Mouse (Mus musculus) 416B (cell line): Measurements from ENCODE around the gene Zbtb17.
A peak's percentile ranks its signal among the peaks of the same experiment; 100 is the strongest.

ENCODE experiments used
- DNase-seq: peaks from one replicate; pipeline ENCODE4 v3.0.0; 2011; ENCODE audit warnings: low read depth

The Zbtb17 gene

DNA sequence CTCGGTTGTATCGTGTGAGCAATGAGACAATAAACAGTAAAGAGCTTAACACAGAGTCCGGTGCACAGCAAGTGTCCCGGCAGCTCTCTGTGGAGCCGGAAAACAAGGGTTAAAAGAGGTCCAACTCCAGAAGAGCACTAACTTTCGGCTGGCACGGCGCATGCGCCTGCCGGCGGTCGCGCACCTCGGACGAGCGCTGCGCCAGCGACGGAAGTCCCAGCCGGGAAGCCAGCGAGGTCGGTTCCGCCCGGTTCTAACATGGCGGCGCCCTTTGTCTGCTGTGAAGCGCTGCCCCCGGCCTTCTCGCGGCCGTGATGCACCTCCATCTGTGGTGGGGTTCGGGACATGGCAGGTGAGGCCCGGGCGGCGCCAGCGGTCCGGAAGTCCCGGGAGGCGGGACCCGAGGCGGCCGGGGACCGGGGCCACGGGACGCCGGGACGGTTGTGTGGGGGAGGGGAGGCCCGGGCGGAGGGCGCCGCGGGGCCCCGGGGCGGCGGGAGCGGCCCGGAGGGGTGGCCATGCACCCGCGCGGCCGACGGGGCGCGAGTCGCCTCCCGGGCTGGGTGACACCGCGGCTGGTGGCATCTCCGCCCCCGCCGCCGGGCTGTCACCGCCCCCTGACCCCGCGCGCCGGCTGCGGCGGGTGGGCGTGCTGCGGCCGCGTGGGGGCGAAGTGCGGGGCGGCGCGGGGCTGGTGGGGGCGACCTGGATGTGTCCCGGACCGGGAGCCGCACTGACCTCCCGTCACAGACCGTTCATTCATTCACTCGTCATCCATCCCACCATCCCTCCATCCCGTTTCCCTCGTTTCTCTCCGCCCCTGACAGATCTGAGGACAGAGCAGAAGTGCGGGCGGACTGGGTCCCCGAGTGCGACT is at the start of gene Zbtb17:
Gene Zbtb17 (plus strand): TSS at position 204 of the 877 bp plus-strand sequence.
- DNase-seq: peak; percentile 87

DNA sequence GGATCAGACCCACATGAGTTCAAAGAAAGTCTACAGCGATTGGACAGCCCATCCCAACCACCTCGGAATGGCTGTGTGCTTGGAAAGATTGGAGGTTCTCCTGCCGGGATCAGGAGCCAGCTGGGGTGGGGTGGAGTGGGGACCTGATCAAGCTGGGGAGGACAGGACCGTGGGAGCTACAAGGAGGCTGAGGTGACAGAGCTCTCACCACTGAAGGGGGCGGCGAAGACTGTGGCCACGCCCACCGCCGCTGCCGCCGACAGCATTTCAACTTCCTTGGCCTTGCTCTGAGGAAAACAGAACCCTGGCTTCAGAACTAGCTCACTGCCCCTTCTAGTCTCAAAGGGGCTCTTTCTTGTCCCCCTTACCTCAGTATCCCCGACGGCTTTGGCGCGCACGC is 49.7 kb upstream of the Zbtb17 start:
- no peak for DNase-seq

DNA sequence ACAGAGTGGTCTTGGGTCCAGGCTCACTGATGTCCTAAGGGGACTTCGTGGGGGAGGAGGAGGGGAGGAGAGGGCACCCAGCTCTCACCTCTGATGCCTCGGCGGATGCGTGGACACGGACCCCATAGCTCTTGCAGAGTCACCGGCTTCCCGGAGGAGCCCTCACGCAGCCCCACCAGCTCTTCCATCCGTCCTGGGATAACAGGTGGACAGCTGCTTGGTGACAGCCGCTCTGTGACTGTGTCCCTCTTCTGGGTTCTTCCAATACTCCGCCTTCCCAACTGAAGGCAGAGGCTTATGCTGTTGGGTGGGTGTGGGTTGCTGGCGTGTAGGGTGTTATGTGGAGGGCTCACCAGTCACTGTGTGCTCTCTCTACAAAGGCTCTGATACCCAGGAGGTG is 46.6 kb upstream of the Zbtb17 start:
- no peak for DNase-seq

DNA sequence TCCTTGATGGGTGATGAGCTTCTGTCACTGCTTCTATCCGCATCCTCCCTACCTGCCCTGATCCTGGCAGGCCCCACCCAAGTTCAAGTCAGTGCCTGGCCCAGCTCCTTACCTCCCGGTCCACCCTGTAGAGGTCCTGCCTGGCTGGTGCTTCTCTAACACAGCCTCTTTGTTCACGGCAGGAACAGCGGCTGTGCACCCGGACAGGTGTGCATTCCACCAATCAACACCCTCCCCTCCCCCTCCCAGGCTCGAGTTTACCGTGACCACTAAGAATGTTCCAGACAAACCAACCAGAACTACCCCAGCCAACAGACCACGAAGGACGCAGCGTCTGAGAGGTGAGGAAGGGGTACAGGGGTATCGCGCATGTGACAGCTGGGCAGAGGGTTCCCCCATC is 45.9 kb upstream of the Zbtb17 start, which contains the start of gene Clcnka:
Gene Clcnka (minus strand): TSS at position 180 of the 400 bp plus-strand sequence.
- no peak for DNase-seq

DNA sequence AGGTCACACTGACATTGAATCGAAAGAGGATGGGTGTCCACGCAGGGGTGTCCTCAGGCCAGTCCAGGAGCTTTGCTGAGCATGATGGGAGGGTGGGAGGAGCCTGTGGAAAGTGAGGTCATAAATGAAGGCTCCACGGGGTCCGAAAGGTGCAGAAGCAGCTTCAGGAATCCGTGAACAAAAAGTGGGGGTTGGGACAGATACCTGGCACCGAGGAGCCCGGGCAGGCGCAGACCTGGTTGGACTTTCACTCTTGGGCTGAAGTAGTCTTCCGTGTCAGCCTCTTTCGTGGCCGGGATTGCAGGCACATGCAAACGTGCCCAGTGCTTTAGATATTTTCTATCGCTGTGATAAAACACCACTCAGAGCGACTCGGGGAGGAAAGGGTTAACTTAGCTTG is 44.3 kb upstream of the Zbtb17 start:
- no peak for DNase-seq

DNA sequence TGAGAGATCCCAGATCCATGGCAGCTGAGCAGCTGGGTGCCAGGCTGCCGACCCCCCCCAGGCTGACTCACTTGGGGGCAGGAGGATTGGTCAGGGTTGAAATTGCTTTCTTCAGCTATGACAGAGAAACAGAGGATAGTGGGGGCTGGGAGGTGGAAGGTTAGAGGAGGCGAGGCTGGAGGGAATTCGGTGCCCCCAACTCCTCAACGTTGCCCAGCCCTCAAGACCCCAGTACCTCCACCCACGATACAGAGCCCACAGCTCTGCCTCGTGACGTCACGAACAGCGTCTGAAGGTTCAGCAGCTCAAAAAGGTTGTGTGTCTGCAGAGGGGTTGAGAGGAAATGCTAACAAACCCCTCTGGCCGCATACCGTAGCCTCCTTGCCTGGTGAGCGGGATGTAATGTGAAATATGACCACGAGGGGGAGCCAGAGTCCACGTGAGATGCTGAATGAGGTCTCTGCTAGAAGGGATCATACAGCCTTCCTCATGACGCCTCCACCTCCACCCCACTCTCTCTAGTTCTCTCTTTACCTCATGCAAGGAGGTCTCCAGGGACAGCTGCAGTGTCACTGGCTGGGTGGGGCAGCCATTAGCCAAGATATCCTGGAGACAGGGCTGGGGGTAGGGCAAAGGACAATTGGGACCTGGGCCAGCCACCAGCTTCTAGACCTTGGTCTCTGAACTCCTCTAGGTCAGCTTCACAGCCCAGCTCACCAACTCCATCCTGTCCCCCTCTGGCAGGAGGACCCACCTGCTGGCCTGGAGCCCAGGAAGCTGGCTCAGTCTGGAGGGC is 39.7 kb upstream of the Zbtb17 start:
- peak; percentile 80 for DNase-seq

DNA sequence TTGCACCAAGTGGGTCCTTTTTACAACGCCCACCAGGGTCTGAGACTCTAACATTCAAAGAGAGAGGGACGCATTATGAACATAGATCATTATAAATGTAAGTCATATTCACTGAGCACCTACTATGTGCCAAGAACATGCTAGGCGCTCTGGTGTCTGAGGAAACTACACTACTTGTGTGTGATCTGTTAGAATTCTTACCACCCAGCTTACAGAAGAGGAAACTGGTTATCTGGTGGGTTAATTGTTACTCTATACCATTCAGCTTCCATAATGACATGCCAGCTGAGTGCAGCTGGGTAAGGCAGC is 39.2 kb upstream of the Zbtb17 start:
- no peak for DNase-seq

DNA sequence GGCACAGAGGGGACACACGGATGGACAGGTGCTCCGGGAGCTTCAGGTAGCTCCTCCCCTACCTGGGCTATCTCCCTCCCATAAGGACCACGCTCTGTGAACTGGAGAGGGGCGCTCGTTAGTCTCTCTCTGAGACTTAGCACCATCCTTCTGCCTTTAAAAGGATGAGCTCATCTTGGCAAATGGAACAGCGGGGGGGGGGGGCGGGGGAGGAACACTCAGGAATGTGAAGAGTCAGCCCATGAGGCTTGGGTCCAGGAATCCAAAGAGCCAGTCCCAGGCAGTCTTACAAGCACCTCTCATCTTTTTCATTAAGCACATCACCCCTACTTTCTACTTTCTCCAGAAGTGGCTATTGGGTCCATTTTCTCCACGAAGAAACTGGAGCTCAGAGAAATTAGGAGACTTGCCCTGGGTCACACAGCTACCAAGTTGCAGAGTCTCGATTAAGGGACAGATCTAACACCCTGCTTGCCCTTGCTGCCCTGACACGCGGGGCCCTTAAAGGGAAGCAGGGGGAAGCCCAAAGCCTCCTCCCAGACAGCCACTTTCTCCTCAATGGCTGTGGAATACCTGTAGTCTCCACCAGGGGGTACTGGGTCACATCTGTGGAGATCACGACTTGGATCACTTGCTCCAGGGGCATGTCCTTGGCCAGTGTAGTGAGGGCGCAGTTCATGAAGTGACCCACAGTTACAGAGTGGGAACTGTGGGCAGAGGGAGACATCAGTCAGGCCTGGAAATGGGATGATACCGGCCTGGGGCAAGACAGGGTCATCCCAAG is 37.7 kb upstream of the Zbtb17 start:
- DNase-seq: peak; percentile 75

DNA sequence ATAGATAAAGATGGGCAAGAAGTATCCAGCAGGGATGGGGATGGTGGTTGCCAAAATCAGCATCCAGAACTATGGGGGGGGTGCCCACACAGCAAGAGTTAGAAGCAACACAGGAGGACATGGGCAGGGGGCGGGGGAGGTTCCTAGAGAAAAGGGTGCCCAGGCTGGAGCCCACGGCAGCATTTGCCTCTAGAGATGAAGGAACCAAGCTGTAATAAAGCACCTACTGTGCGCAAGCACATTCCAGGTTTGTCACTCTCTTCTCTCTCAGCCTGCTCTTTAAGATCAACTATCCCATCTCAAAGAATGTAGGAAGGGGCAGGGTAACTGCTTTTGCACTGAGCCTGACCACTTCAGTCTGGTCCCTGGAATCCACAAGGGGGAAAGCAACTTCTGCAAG is 35.9 kb upstream of the Zbtb17 start:
- no peak for DNase-seq

DNA sequence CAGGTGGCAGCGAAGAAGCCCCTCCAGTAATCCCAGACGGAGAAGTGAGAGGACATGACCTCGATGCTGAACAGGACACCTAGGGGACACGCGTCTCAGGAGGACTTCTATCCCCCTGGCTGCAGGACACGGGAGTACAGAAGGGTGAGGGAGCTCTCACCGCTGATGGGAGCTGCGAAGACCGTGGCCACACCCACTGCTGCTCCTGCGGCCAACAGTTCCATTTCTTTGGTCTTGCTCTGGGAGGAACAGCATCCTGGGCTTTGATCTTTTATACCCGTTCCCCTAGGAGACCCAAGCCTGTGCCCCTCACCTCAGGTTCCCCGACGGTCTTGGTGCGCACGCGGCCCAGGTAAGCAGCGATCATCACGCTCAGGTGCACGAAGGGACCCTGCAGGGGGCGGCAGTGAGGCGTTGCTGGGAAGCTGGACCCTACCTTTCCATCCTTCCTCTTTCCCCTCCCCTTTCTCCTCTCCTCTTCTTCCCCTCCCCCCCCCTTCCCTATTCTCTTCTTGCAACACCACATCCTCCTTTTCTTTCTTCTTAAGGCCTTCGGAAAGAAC is 32.9 kb upstream of the Zbtb17 start:
- no peak for DNase-seq

DNA sequence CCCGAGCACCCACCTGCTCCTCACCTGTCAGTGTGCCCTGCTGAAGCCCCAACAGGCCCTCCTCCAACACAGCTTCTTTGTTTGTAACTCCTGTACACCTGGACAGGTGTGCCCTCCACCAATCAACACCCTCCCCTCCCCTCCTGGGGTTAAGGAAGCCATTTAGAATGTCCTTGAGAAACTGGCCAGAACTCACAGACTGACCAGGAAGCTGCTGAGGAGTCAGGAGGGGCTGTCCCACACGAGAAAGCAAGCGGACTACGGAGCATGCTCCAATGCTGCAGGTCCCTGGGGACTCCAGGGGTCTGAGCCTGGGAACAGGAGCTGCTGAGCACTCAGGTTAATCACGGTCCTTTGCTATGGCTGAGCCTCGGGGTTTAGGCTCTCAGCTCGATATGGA is 28.5 kb upstream of the Zbtb17 start, which contains the start of gene Clcnkb:
Gene Clcnkb (minus strand): TSS at position 91 of the 400 bp plus-strand sequence.
- DNase-seq: no peak

DNA sequence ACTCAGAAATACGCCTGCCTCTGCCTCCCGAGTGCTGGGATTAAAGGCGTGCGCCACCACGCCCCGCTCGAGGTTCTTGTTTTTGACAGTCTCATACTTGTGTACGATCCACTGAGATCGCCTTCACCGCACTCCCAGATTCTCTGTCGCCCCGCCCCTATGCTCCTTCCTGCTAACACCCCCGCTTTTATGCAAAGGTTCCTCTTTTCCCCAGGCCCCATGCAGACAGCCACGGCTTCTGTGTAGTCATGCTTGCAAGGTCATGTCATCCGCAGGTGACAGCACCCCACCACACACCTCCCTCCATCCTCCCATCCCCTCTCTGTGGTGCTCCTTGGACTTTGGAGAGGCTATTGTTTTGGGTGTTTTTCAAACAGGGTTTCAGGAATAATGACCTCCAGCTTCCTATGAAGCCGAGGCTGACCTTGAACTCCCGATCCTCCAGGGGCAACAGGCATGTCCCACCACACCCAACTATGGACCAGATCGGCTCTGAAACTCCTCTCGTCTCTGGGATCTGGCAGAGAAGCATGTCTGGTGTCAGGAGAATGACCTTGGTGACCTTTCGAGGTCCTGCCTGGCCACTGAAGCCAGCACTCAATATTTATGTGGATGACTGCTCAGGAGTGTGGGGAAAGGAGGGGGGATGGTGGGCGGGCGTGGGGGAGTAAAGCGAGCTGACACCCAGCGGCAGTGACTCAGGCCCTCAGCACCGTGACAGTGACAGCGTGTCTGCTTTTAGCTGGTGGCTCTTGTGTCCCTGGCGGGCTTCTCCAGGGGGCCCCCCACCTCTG is 24.9 kb upstream of the Zbtb17 start:
- peak; percentile 85 for DNase-seq

DNA sequence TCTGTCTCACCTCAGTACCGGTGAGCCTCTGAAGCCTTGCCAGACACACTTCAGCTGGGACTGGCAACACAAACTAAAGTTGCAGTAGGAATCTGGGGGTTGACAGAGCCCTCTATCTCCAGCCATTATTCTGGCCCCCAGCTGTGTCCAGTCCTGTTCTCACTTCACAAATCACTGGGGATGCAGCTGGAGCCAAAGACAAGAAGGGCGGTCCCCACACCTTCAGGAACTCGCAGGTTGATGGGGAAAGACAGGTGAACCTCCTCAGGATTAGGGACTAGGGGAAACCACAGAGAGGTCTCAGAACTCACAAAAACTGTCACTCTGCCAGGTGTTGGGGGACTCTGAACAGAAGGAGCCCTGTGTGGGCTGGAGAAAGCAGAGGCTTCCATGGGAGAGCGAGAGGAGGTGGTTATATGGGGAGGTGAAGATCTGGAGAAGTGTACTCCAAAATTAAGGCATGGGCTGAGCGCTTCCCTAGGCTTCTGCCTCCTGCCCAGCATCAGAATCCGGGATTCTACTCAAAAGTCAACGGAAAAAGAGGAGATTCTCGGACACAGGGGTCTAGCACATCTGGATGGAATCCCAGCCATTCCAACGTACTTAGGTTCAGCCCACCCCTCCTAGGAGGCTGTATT is 24.1 kb upstream of the Zbtb17 start, which contains the start of gene Hspb7:
Gene Hspb7 (plus strand): TSS at position 588 of the 638 bp plus-strand sequence.
- DNase-seq: no peak

DNA sequence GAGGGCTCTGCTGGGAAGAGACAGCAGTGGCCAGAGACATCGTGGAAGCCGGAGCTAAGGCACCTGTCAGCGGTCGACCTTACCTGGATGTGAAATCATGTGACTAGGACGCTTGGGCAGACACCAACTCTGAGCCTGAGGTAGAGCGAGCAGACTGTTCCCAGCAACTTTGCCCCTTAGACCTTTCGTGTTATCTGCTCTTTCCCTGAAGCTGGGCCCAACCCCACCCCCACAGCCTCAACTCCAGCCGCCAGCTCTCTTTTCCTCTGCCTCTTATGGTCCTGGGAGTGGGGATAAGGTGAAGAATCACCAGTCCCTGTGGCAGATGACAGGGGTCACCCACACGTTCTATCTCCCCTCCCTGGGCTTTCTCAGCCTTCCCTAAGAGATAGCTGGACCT is 23.6 kb upstream of the Zbtb17 start:
- no peak for DNase-seq

DNA sequence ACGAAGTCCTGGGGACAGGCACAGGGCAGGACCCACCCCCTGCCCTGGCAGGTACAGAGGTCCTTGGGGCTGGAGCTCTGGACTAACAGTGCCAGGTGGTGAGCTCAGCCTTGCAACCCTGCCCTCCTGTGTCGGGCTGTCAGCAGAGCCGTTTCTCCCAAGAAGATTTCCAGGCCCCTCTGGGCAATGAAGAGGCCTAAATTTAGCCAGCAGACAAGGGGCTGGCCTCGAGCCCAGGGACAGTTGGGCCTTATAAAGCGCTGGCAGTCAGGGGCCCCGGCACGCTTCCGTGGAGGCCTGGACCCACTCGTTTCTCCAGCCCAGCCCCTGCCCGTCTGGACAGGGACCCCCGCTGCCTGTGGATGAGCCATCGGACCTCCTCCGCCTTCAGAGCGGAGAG is 23.0 kb upstream of the Zbtb17 start:
- no peak for DNase-seq

DNA sequence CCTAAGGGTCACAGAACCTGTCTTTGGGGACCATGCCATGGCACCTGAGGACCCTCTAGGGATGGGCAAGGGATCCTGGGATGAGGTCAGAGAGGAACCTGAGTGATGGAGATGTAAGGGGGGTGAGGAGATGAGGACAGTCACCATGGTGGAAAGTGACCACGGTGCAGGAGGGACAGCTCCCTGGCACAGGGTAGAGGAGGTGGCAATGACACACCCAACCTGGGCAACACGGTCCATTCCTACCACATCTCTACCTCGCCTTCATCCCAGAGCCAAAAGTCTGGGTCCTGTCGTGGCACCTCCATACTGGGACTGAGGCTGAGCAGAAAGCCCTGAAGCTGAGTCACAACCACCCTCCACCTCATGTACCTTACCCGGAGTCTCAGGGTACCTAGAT is 21.6 kb upstream of the Zbtb17 start:
- DNase-seq: no peak

DNA sequence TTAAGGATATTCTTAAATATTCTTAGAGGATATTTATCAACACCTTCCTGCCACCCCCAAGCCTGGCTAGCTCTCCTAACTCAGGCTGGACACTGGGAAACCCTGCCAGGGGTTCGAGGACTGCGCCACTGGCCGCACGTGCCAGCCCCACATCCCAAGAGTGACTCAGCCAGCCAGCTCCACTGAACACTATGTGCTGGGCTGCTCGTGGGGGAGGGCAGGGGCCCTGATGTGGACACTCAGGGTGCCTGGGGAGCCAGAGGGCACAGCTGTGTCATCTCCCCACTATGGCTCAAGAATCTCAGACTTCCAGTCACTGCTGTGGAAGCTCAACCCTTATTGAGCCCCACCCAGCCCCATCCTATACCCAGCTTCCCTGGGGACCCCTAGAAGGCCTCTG is 21.2 kb upstream of the Zbtb17 start:
- DNase-seq: no peak

DNA sequence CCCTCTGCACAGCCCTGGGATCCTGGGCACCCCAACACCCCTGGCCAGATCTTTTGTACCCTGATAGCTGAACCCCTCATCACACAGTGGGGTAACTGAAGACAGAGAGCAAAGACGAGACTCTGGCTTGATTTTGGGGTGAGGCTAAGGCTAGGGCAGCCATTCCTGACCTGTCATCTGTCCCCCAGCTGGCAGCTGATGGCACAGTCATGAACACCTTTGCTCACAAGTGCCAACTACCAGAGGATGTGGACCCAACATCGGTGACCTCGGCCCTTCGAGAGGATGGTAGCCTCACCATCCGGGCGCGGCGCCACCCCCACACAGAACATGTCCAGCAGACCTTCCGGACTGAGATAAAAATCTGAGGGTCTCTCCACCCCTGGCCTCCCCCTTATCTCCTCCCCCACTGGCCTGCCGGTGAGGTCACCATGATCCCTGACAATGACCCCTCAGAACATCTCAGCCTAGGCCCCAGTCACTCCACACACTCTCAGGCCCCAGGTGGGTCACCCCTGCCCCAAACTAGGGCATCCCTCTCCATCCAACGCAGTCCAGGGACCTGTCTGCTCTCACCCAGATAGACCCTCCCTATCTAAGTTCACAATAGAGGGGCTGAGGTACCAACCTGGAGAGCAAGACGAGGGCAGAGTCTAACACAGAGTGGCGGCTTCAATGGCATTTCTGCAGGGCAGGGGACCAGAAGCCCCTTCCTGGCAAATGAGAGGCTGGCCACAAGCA is 20.6 kb upstream of the Zbtb17 start:
- DNase-seq: no peak

DNA sequence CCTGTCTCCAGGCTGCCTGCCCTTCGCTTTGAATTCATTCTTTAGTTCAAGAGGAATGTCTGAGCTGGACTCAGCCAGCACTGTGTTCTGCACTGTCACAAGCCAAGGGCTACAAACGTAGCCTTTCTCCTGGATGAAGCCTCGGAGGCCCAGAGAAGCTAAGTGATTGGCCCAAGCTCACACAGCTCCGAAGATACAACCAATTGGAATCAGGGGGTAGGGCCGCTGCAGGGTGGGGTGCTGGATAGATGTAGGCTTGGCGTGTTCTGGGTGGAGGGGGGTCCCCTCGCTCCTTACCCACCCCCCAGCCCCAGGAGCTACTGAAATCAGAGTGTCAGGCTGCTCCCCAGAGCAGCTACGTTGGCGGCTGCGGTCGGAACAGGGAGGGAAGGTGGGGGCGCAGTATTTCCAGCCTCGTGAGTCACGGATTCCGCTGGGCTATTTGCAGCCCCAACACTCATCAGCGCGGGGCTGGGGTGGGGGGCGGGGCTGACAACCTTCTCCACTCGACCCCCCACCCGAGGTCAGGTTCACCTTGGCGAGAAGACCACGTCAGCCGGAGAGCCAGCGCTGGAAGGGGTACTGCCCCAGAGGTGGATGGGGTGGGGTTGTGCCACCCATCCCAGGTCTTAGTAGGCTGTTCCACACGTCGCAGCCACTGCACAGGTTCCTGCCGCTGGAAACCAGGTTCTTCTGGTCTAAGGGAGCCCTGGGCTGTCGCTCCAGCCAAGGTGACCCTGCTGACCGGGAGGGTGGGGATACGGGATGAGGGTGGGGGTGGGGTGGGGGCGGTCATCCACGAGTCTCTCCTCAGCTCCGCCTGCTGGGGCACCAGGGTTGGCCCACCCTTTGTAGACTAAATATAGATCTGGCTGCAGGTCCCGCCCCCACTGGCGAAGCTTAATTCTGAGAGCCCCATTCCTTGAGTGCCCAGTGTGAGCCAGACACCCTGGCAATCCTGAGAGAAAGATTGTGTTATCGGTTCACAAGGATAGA is 18.7 kb upstream of the Zbtb17 start:
- DNase-seq: peak; percentile 89
